Mouse (Mus musculus) myocyte (in vitro differentiated cells): ENCODE measurements around the gene Nfkbiz.

ENCODE experiments used
- E2F4 ChIP-seq: IDR thresholded peaks from one replicate; pipeline ENCODE4 v1.6.1; 2011; ENCODE audit warnings: mild to moderate bottlenecking, control low read depth, moderate library complexity; ENCODE audit not compliant: insufficient read depth
- MAX ChIP-seq: IDR thresholded peaks from one replicate; pipeline ENCODE4 v1.6.1; 2011; ENCODE audit warnings: low read depth, mild to moderate bottlenecking, control low read depth
- MYOD1 ChIP-seq, 3 experiments: IDR thresholded peaks; one replicate each; pipeline ENCODE4 v1.6.1; 2011; ENCODE audit warnings: control low read depth in 2 of 3, low read depth in 2 of 3, mild to moderate bottlenecking in 2 of 3, moderate library complexity in 1 of 3; ENCODE audit not compliant: insufficient read length in 2 of 3, control insufficient read depth in 1 of 3
- MYOG ChIP-seq, 3 experiments: IDR thresholded peaks; one replicate each; pipeline ENCODE4 v1.6.1; 2011; ENCODE audit warnings: control low read depth in 2 of 3, low read depth in 2 of 3, mild to moderate bottlenecking in 2 of 3; ENCODE audit not compliant: insufficient read length in 2 of 3, control insufficient read depth in 1 of 3, insufficient read depth in 1 of 3
- POLR2A ChIP-seq: IDR thresholded peaks from one replicate; pipeline ENCODE4 v1.6.1; 2011; ENCODE audit warnings: low read depth, mild to moderate bottlenecking, control low read depth, moderate library complexity; ENCODE audit not compliant: insufficient read length
- POLR2AphosphoS2 ChIP-seq: IDR thresholded peaks from one replicate; pipeline ENCODE4 v1.6.1; 2011; ENCODE audit warnings: low read depth, control low read depth; ENCODE audit not compliant: insufficient read length
- REST ChIP-seq: IDR thresholded peaks from one replicate; pipeline ENCODE4 v1.6.1; 2011; ENCODE audit warnings: mild to moderate bottlenecking, control low read depth, moderate library complexity; ENCODE audit not compliant: insufficient read depth, insufficient read length
- SRF ChIP-seq: IDR thresholded peaks from one replicate; pipeline ENCODE4 v1.6.1; 2011; ENCODE audit warnings: low read depth; ENCODE audit not compliant: control insufficient read depth, insufficient read length
- TCF12 ChIP-seq: IDR thresholded peaks from one replicate; pipeline ENCODE4 v1.6.1; 2011; ENCODE audit warnings: mild to moderate bottlenecking, control low read depth; ENCODE audit not compliant: poor library complexity, insufficient read depth, severe bottlenecking
- USF1 ChIP-seq: IDR thresholded peaks from one replicate; pipeline ENCODE4 v1.6.1; 2011; ENCODE audit warnings: low read depth, mild to moderate bottlenecking, control low read depth, moderate library complexity

- no peak for TF ChIP-seq POLR2AphosphoS2
- no peak for TF ChIP-seq POLR2A
- TF ChIP-seq MAX, result no peak
- no peak for TF ChIP-seq TCF12
- no peak for TF ChIP-seq USF1
- TF ChIP-seq REST, result no peak
- no peak for TF ChIP-seq SRF
- no peak for TF ChIP-seq MYOD1 (IDR thresholded peaks at IDR 0.05; ENCODE audit: control insufficient read depth in 1 of 3, insufficient read length in 2 of 3, low read depth in 2 of 3)
- no peak for TF ChIP-seq E2F4
- TF ChIP-seq MYOG (IDR thresholded peaks at IDR 0.05; ENCODE audit: control insufficient read depth in 1 of 3, insufficient read depth in 1 of 3, insufficient read length in 2 of 3, low read depth in 2 of 3), result no peak
Measured at GRCm38 (mm10) chr16:55820916-55821570, 17.7 kb downstream of the Nfkbiz start.
